Mouse (Mus musculus): ENCODE measurements around the gene Rad9b. TPM values are rescaled to one million over a fixed set of nuclear protein-coding genes. Genes with fewer than 3 reads are reported as not detected.

Rad9b gene
- polyA plus RNA-seq, 1 experiment: 0.25 TPM

DNA sequence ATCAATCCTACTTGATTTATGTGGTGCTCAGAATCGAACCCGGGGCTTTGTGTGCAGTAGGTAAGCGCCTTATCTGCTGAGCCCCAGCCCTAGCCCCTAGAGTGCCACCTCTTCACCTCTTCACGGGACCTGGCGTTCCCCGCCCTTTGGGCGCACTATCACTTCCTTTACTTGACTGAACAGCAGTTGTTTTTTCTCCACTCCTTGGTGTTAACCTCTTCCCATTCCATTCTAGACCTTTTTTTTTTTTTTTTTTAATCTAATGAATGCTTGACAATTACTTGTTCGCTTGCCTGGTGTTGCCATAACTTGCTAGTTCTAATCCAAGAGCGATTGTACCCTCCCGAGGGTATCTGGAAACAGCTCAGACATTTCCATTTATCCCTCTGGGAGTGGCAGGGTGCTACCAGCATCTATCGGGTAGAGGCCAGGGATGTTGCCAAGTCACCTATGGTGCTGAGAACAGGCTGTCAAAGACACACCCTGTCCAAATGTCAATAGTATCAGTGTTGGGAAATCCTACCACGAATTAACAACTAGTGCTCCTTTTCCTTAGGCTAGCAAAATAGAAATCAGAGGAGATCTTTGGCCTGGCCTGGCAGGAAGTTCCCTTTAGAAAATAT lies 74.1 kb downstream of the Rad9b start:
- peaks cover 23% of the 10 kb centered on the region for H3K4me1 ChIP-seq
- no peaks in the 10 kb centered on the region for H3K36me3 ChIP-seq (replicated peaks; ENCODE audit: low read length)
- peaks cover 11% of the 10 kb centered on the region for H3K27me3 ChIP-seq (replicated peaks)
- H3K4me3 ChIP-seq (replicated peaks): no peak overlapping the region
- TF ChIP-seq FLI1 (IDR thresholded peaks at IDR 0.05; ENCODE audit: low read length) (no peak), GATA1 (IDR thresholded peaks at IDR 0.05; ENCODE audit: borderline replicate concordance, low read length) (no peak)
- H3K9me3 ChIP-seq: no peaks in the 10 kb centered on the region

DNA sequence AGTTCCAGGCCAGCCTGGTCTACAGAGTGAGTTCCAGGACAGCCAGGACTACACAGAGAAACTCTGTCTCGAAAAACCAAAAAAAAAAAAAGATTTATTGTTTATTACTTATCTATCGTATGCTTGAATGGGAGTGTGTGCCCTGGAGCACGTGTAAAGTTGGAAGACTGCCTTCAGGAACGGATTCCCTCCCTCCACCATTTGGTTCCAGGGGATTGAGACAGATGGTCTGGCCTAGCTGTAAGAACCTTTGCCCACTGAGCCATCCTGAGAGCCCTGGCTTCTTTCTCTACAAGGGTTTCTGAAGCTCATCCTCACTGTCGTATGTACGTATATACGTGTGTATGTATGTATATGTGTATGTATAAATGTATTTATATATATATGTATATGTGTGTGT lies 75.1 kb downstream of the Rad9b start:
- H3K36me3 ChIP-seq (replicated peaks; ENCODE audit: low read length): no peaks in the 10 kb centered on the region
- no peak overlapping the region for H3K4me3 ChIP-seq (replicated peaks)
- H3K27me3 ChIP-seq (replicated peaks): peaks cover 15% of the 10 kb centered on the region
- peaks cover 27% of the 10 kb centered on the region for H3K4me1 ChIP-seq
- no peaks in the 10 kb centered on the region for H3K9me3 ChIP-seq
- TF ChIP-seq GATA1 (IDR thresholded peaks at IDR 0.05; ENCODE audit: borderline replicate concordance, low read length) (no peak), FLI1 (IDR thresholded peaks at IDR 0.05; ENCODE audit: low read length) (no peak)

DNA sequence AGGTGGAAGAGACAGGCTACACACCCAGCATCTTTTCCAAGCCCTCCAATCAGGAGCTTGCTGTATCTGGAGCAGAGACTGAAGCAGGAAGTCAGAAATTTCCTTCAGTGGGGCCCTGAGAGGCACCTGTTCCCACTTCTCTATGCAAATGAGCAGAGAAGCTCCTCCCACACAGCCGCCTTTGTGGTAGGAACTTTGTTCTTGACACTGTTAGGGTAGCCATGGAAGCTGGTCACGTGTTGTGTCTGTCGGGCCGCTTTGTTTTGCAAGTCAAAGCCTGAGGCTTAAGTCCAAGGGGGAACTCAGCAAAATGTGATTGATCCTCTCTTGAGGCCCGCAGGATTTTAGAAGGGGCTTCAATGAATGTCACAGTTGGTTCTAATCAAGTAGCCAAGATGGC lies 79.2 kb downstream of the Rad9b start:
- no peak overlapping the region for H3K4me3 ChIP-seq (replicated peaks)
- H3K27me3 ChIP-seq (replicated peaks): peaks cover 10% of the 10 kb centered on the region
- no peaks in the 10 kb centered on the region for H3K9me3 ChIP-seq
- H3K36me3 ChIP-seq (replicated peaks; ENCODE audit: low read length): no peaks in the 10 kb centered on the region
- TF ChIP-seq FLI1 (IDR thresholded peaks at IDR 0.05; ENCODE audit: low read length) (no peak), GATA1 (IDR thresholded peaks at IDR 0.05; ENCODE audit: borderline replicate concordance, low read length) (no peak)
- H3K4me1 ChIP-seq: peaks cover 18% of the 10 kb centered on the region

Other genes starting within 250 kb of the Rad9b start
- not detected in 2 replicates for gene Ccdc63, start 213.4 kb downstream of the Rad9b start, polyA plus RNA-seq (2012; ENCODE audit: insufficient read depth, low replicate concordance)
- gene Ppp1cc, start 196.0 kb downstream of the Rad9b start, polyA plus RNA-seq (2012; ENCODE audit: insufficient read depth, low replicate concordance): 22.9 and 52.2 TPM in 2 replicates
- gene Hvcn1, start 147.4 kb downstream of the Rad9b start, polyA plus RNA-seq (2012; ENCODE audit: insufficient read depth, low replicate concordance): 6.0 TPM in 1 of 2 replicates, not detected in the other
- gene Tctn1, start 89.8 kb downstream of the Rad9b start, polyA plus RNA-seq (2012; ENCODE audit: insufficient read depth, low replicate concordance): 3.2 and 11.9 TPM in 2 replicates
- gene Pptc7, start 69.9 kb downstream of the Rad9b start, polyA plus RNA-seq (2012; ENCODE audit: insufficient read depth, low replicate concordance): 4.8 and 5.0 TPM in 2 replicates
- 20.9 TPM in 1 of 2 replicates, not detected in the other for gene Vps29, start 136 bp upstream of the Rad9b start, polyA plus RNA-seq (2012; ENCODE audit: insufficient read depth, low replicate concordance)
- 6.5 and 26.4 TPM in 2 replicates for gene Gpn3, start 17.6 kb upstream of the Rad9b start, polyA plus RNA-seq (2012; ENCODE audit: insufficient read depth, low replicate concordance)
- 13.1 and 33.6 TPM in 2 replicates for gene Fam216a, start 18.1 kb upstream of the Rad9b start, polyA plus RNA-seq (2012; ENCODE audit: insufficient read depth, low replicate concordance)
- 10.4 and 49.2 TPM in 2 replicates for gene Arpc3, start 37.6 kb upstream of the Rad9b start, polyA plus RNA-seq (2012; ENCODE audit: insufficient read depth, low replicate concordance)
- 2.8 and 10.1 TPM in 2 replicates for gene Anapc7, start 67.5 kb upstream of the Rad9b start, polyA plus RNA-seq (2012; ENCODE audit: insufficient read depth, low replicate concordance)
- gene Atp2a2, start 148.0 kb upstream of the Rad9b start, polyA plus RNA-seq (2012; ENCODE audit: insufficient read depth, low replicate concordance): 17.2 and 27.1 TPM in 2 replicates

Measured in megakaryocyte, embryonic 14.5 days (primary cell).